Mouse (Mus musculus): Measurements from ENCODE around the gene Vps8. TPM values are rescaled to one million over a fixed set of nuclear protein-coding genes. Genes with fewer than 3 reads are reported as not detected.

The Vps8 gene
- total RNA-seq (2012; rRNA removed) (13.3 and 15.9 TPM in 2 replicates), total RNA-seq (2014; rRNA removed) (11.9 and 13.6 TPM in 2 replicates), polyA plus RNA-seq (2012; ENCODE audit: insufficient read length, low read depth) (11.9 and 17.6 TPM in 2 replicates)

- Histone ChIP-seq H3K27me3 (replicated peaks) (no peaks in the 10 kb centered on the region), H3K4me2 (ENCODE audit: insufficient read depth, low read depth, poor library complexity, severe bottlenecking) (peak within 1 kb of the TSS; percentile 79), H3K79me2 (replicated peaks; ENCODE audit: control insufficient read depth, extremely low read depth, insufficient read depth, poor library complexity, severe bottlenecking) (no peaks in the 10 kb centered on the region), H3K9ac (ENCODE audit: insufficient read depth, low read depth) (peak within 1 kb of the TSS; percentile 49), H3K27ac (ENCODE audit: insufficient read depth, low read depth) (peak within 1 kb of the TSS; percentile 6; the same call in 1 of the 2 replicates), H3K4me3 (replicated peaks in 1 of 3; ENCODE audit: low read depth in 2 of 3, low read length in 2 of 3, poor library complexity in 1 of 3) (peak within 1 kb of the TSS; percentile 61 to 80 (median 77)), H3K36me3 (replicated peaks in 1 of 2; ENCODE audit: control insufficient read depth in 1 of 2, insufficient read depth in 1 of 2, low read length in 1 of 2) (peaks cover 0 to 5% of the 10 kb centered on the region in 2 experiments), H3K9me3 (replicated peaks; ENCODE audit: low read length) (no peaks in the 10 kb centered on the region), H3K4me1 (ENCODE audit: control insufficient read depth in 1 of 2, insufficient read depth in 2 of 2) (peaks cover 0 to 25% of the 10 kb centered on the region in 2 experiments; a peak in 2 of 4 replicates)
- TF ChIP-seq IRF4 (IDR thresholded peaks at IDR 0.05; ENCODE audit: low read depth, low read length) (peak; percentile 42), SIN3A (IDR thresholded peaks at IDR 0.05; ENCODE audit: low read length) (peak; percentile 82), RAD21 (IDR thresholded peaks at IDR 0.05; ENCODE audit: low read depth, low read length) (no peak), CHD2 (IDR thresholded peaks at IDR 0.05; ENCODE audit: low read length) (0 out of 2 replicates have a peak, but pooled peaks have one; percentile 22), ETS1 (conservative IDR thresholded peaks at IDR 0.05; ENCODE audit: low read depth, low read length) (peak; percentile 63), MEF2A (IDR thresholded peaks at IDR 0.05; ENCODE audit: borderline replicate concordance, low read depth, low read length) (peak; percentile 69), USF2 (conservative IDR thresholded peaks at IDR 0.05; ENCODE audit: low read depth, low read length) (peak; percentile 93), TBP (conservative IDR thresholded peaks at IDR 0.05; ENCODE audit: low read depth, low read length) (peak; percentile 90), BHLHE40 (IDR thresholded peaks at IDR 0.05; ENCODE audit: low read depth, low read length) (peak; percentile 96), JUN (IDR thresholded peaks at IDR 0.05; ENCODE audit: insufficient read depth, low read depth, low read length) (no peak), MAX (IDR thresholded peaks at IDR 0.05; ENCODE audit: low read length) (peak; percentile 96), USF1 (IDR thresholded peaks at IDR 0.05; ENCODE audit: low read depth, low read length) (peak; percentile 99), MYC (IDR thresholded peaks at IDR 0.05; ENCODE audit: low read depth, low read length) (0 out of 2 replicates have a peak, but pooled peaks have one; percentile 65), ELF1 (IDR thresholded peaks at IDR 0.05; ENCODE audit: low read depth, low read length) (peak; percentile 97), MAZ (IDR thresholded peaks at IDR 0.05; ENCODE audit: low read depth, low read length) (peak; percentile 70; the same call in 1 of the 2 replicates), JUND (conservative IDR thresholded peaks at IDR 0.05; ENCODE audit: low read depth, low read length) (no peak), TCF12 (IDR thresholded peaks at IDR 0.05; ENCODE audit: low read depth, low read length) (peak; percentile 86), NRF1 (IDR thresholded peaks at IDR 0.05; ENCODE audit: low read depth, low read length) (peak; percentile 98), POLR2AphosphoS2 (IDR thresholded peaks at IDR 0.05; ENCODE audit: low read depth, low read length) (0 out of 2 replicates have a peak, but pooled peaks have one; percentile 22), ZKSCAN1 (IDR thresholded peaks at IDR 0.05; ENCODE audit: borderline replicate concordance, low read depth, low read length) (no peak), HCFC1 (IDR thresholded peaks at IDR 0.05; ENCODE audit: low read depth, low read length) (peak; percentile 76), CHD1 (IDR thresholded peaks at IDR 0.05; ENCODE audit: low read depth, low read length) (peak; percentile 73; the same call in 1 of the 2 replicates), EP300 (IDR thresholded peaks at IDR 0.05; ENCODE audit: low read length) (no peak), MXI1 (IDR thresholded peaks at IDR 0.05; ENCODE audit: low read depth, low read length) (peak; percentile 82; the same call in 1 of the 2 replicates), ZC3H11A (IDR thresholded peaks at IDR 0.05; ENCODE audit: low read depth, low read length) (no peak), UBTF (IDR thresholded peaks at IDR 0.05; ENCODE audit: low read depth, low read length) (0 out of 2 replicates have a peak, but pooled peaks have one; percentile 56), KAT2A (IDR thresholded peaks at IDR 0.05; ENCODE audit: insufficient replicate concordance, low read length) (peak; percentile 73; the same call in 1 of the 2 replicates), ZMIZ1 (IDR thresholded peaks at IDR 0.05; ENCODE audit: low read depth, low read length) (peak; percentile 87), RCOR1 (conservative IDR thresholded peaks at IDR 0.05; ENCODE audit: low read depth, low read length) (no peak), GABPA (IDR thresholded peaks at IDR 0.05; ENCODE audit: insufficient replicate concordance, low read depth, low read length) (no peak), NELFE (IDR thresholded peaks at IDR 0.05; ENCODE audit: low read depth, low read length) (peak; percentile 92), POLR2A (IDR thresholded peaks at IDR 0.05; ENCODE audit: low read depth, low read length) (peak; percentile 88)
- DNase-seq (ENCODE audit: extremely low read depth), result peak; percentile 97
- dilution Hi-C loops (cut with MboI; ENCODE audit: extremely low pct_ligation_motif_present, extremely low pct_unique_long_range_greater_than_20kb, low sequenced_read_pairs), result no loop called here
- in situ Hi-C loops (cut with MboI; ENCODE audit: low pct_ligation_motif_present, low pct_unique_long_range_greater_than_20kb, low sequenced_read_pairs), result no loop called here
Observed at GRCm38 (mm10) chr16:21422645-21423545, at the start of gene Vps8. Gene Vps8 (plus strand): TSS chr16:21423118.

Measured in CH12.LX (cell line).